Mouse (Mus musculus): Measurements from ENCODE around the gene Asna1.

- TF ChIP-seq CTCF (conservative IDR thresholded peaks at IDR 0.05; ENCODE audit: insufficient read depth, insufficient read length, low read depth, low read length): no peak
- no peak for TF ChIP-seq POLR2A (IDR thresholded peaks at IDR 0.05; ENCODE audit: low read depth, low read length)
Measured at GRCm38 (mm10) chr8:85035728-85036310, 10.7 kb upstream of the Asna1 start.
